Mouse (Mus musculus): ENCODE measurements around the gene Clec2l.

DNA sequence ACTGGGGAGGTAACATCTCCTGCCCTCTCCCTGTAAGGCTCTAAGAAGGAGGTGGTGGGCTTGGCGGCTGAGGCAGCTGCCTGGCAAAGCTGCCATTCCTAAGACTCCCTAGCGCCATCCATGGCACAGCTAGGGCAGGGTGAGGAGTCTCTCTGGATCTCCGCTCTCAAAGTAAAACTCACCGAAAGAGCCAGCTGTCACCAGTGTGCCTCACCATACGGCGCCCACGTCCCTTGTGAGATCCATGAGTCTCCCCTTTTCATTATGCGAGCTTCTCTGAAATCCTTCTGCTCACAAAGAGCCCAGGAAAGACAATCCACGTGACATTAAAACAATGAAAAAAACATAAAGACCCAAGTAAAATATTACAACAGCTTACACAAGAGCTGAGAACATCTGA, 33.7 kb downstream of the Clec2l start:
- TF ChIP-seq ZC3H11A (IDR thresholded peaks at IDR 0.05; ENCODE audit: borderline replicate concordance, low read depth, low read length): no peak
- no peak for TF ChIP-seq HCFC1 (IDR thresholded peaks at IDR 0.05; ENCODE audit: borderline replicate concordance, insufficient read depth, low read length)

Measured in ES-E14 (cell line).